13 mouse cellular contexts compared by ENCODE assay signal in the genomic region with DNA sequence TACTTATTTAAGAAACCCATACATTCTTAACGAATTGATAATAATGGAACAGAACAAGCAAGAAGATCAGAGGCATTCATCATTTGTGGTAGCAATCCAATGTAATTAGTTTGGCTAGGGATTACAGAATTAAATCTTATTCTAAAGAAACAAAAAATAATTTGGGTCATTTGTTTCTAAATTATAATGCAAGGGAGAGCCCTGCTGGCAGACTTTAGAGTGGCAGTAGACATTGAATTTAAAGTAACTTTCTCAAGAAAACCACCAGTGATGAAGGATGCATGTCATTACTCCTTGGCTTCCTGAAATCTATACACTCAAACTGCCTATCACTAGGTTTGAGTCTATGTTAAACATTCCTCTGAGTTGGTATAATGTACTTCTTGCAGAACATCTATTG.
"Had no signal": no experiment of that assay in that cellular context is flagged by ENCODE, and none has a peak within 500 bp of the region (broad histone marks: within the 10 kb centered on the region; RNA-seq: fewer than 3 reads in every experiment).

No protein-coding gene starts in this region.

- H3K9me3 ChIP-seq: limb, embryonic 15.5 days; liver, embryonic 12.5 days; neural tube, embryonic 12.5 days; stomach, embryonic 15.5 days had no signal

- H3K4me3 ChIP-seq: limb, embryonic 15.5 days; liver, embryonic 12.5 days; neural tube, embryonic 12.5 days; stomach, embryonic 15.5 days had no signal

- DNase-seq: kidney, adult 2 months; kidney, postnatal 36 days; lung, embryonic 14.5 days; lung, postnatal 10 days; lung, postnatal 4 days; right cerebral cortex, postnatal 14 days; thymus, postnatal 4 days had no signal

- H3K36me3 ChIP-seq: limb, embryonic 15.5 days; liver, embryonic 12.5 days; neural tube, embryonic 12.5 days; stomach, embryonic 15.5 days had no signal

- H3K27ac ChIP-seq: limb, embryonic 15.5 days; liver, embryonic 12.5 days; neural tube, embryonic 12.5 days; stomach, embryonic 15.5 days had no signal

- ATAC-seq: intestine, embryonic 16.5 days; liver, embryonic 12.5 days had no signal

- H3K9ac ChIP-seq: limb, embryonic 15.5 days; liver, embryonic 12.5 days; lung, embryonic 14.5 days; neural tube, embryonic 12.5 days; stomach, embryonic 15.5 days had no signal

- H3K4me2 ChIP-seq: limb, embryonic 15.5 days; liver, embryonic 12.5 days; lung, embryonic 14.5 days; midbrain, embryonic 11.5 days; neural tube, embryonic 12.5 days; stomach, embryonic 15.5 days had no signal

- H3K27me3 ChIP-seq: limb, embryonic 15.5 days; liver, embryonic 12.5 days; neural tube, embryonic 12.5 days; stomach, embryonic 15.5 days had no signal

- H3K4me1 ChIP-seq: limb, embryonic 15.5 days; liver, embryonic 12.5 days; neural tube, embryonic 12.5 days; stomach, embryonic 15.5 days had no signal
